Mouse (Mus musculus) embryonic facial prominence, embryonic 15.5 days (tissue): ENCODE measurements around the gene Gga1. TPM values are rescaled to one million over a fixed set of nuclear protein-coding genes. Genes with fewer than 3 reads are reported as not detected.

Experiments
- microRNA-seq: library from miRNA; unstranded; fragments of <30 nt; microRNA quantifications from one replicate; pipeline ENCODE4, GENCODE M21; 2016; ENCODE audit warnings: borderline number of aligned reads
- polyA plus RNA-seq: library from polyadenylated mRNA; unstranded; fragments of >200 nt; fragmentation: Nextera tagmentation; extraction: Ambion mirVana; gene quantifications from 2 replicates; pipeline ENCODE4 v1.2.1, GENCODE M21; 2015

Gene Gga1
- polyA plus RNA-seq, 1 experiment from 2014 or later: 62.0 TPM

Small RNA genes lying within 50 kb of the gene (microRNA-seq; reads per million reads assigned to microRNA genes)
- not detected for gene Mir6955

Other genes with a start within 250 kb of the Gga1 start
- 0.09 and 0.21 TPM in 2 replicates for gene Elfn2, start 158.4 kb upstream of the Gga1 start, polyA plus RNA-seq
- 21.3 and 22.8 TPM in 2 replicates for gene Mfng, start 103.7 kb upstream of the Gga1 start, polyA plus RNA-seq
- 4.3 TPM in 2 replicates for gene Card10, start 74.1 kb upstream of the Gga1 start, polyA plus RNA-seq
- 41.5 and 43.8 TPM in 2 replicates for gene Cdc42ep1, start 34.6 kb upstream of the Gga1 start, polyA plus RNA-seq
- gene Lgals2, start 21.7 kb upstream of the Gga1 start, polyA plus RNA-seq: 1.0 TPM in 2 replicates
- 0.71 and 0.85 TPM in 2 replicates for gene Gm49510, start 22.5 kb downstream of the Gga1 start, polyA plus RNA-seq
- gene Sh3bp1, start 22.6 kb downstream of the Gga1 start, polyA plus RNA-seq: 56.7 and 68.1 TPM in 2 replicates
- gene Pdxp, start 36.7 kb downstream of the Gga1 start, polyA plus RNA-seq: 17.3 and 19.9 TPM in 2 replicates
- gene Lgals1, start 49.5 kb downstream of the Gga1 start, polyA plus RNA-seq: 2,635 and 2,725 TPM in 2 replicates
- gene Nol12, start 57.7 kb downstream of the Gga1 start, polyA plus RNA-seq: 52.7 and 53.7 TPM in 2 replicates
- 54.6 and 61.4 TPM in 2 replicates for gene Triobp, start 70.5 kb downstream of the Gga1 start, polyA plus RNA-seq
- gene H1f0, start 151.3 kb downstream of the Gga1 start, polyA plus RNA-seq: 553 and 582 TPM in 2 replicates
- gene Galr3, start 164.7 kb downstream of the Gga1 start, polyA plus RNA-seq: 0.14 and 0.37 TPM in 2 replicates
- 58.7 and 71.7 TPM in 2 replicates for gene Ankrd54, start 185.7 kb downstream of the Gga1 start, polyA plus RNA-seq
- gene Eif3l, start 198.0 kb downstream of the Gga1 start, polyA plus RNA-seq: 197 and 205 TPM in 2 replicates
- gene Micall1, start 231.7 kb downstream of the Gga1 start, polyA plus RNA-seq: 16.8 and 17.3 TPM in 2 replicates